Mouse (Mus musculus) spleen, adult 2 months (tissue): Measurements from ENCODE around the gene Slc35d3. TPM values are rescaled to one million over a fixed set of nuclear protein-coding genes. Genes with fewer than 3 reads are reported as not detected.

ENCODE experiments used
- DNase-seq, 2 experiments: peaks; one replicate each; pipeline versions ENCODE4 v3.0.0 to v3.0.0-alpha.2; 2012 to 2021; ENCODE audit warnings: low spot score in 2 of 2, low read depth in 1 of 2
- H3K27ac ChIP-seq: fragments of 200-500 bp; 2 replicates; pipeline ENCODE4 v1.5.1; 2012; ENCODE audit warnings: low read length, inconsistent platforms; ENCODE audit not compliant: insufficient read depth
- H3K27me3 ChIP-seq: fragments of 200-500 bp; 2 replicates; pipeline ENCODE4 v1.6.1; 2012; ENCODE audit warnings: mild to moderate bottlenecking, moderate library complexity, low read length, inconsistent platforms; ENCODE audit not compliant: control insufficient read depth, insufficient read depth
- H3K36me3 ChIP-seq: fragments of 200-500 bp; 2 replicates; pipeline ENCODE4 v1.6.1; 2012; ENCODE audit warnings: mild to moderate bottlenecking, low read length, inconsistent platforms; ENCODE audit not compliant: control insufficient read depth, insufficient read depth
- H3K4me1 ChIP-seq: fragments of 200-500 bp; 2 replicates; pipeline ENCODE4 v1.6.1; 2011; ENCODE audit warnings: inconsistent platforms; ENCODE audit not compliant: control insufficient read depth, insufficient read depth, insufficient read length
- H3K4me3 ChIP-seq: fragments of 200-500 bp; 2 replicates; pipeline ENCODE4 v1.5.1; 2011; ENCODE audit warnings: mild to moderate bottlenecking, inconsistent platforms; ENCODE audit not compliant: insufficient read depth, insufficient read length; ENCODE audit errors: extremely low read depth
- CTCF ChIP-seq: fragments of 200-500 bp; IDR thresholded peaks from 2 replicates; pipeline ENCODE4 v1.5.1; 2011; ENCODE audit warnings: mild to moderate bottlenecking, inconsistent platforms; ENCODE audit not compliant: insufficient read depth, insufficient read length, insufficient replicate concordance; ENCODE audit errors: extremely low read depth
- POLR2A ChIP-seq: fragments of 200-500 bp; IDR thresholded peaks from 2 replicates; pipeline ENCODE4 v1.6.1; 2011; ENCODE audit warnings: low read depth, low read length, inconsistent platforms
- WGBS: fragments of 180-500 bp; shearing (Covaris S2); methylation state at CpG from one replicate; pipeline ENCODE4 v1.1.7; 2018; 5-methylcytosine and 5-hydroxymethylcytosine counted together
- polyA plus RNA-seq: library from polyadenylated mRNA; depleted of rRNA; stranded (reverse); fragments of >200 nt; gene quantifications from 2 replicates; pipeline ENCODE4 v1.2.3, GENCODE M21; 2012; rRNA removed

Gene Slc35d3
- polyA plus RNA-seq: 2.8 and 3.5 TPM in 2 replicates

- peak in 1 of 2 experiments; percentile 38 for DNase-seq
- H3K36me3 ChIP-seq: no peaks in the 10 kb centered on the region
- TF ChIP-seq POLR2A: no peak
- no peak for TF ChIP-seq CTCF
- H3K27ac ChIP-seq: no peak within 1 kb of the TSS
- peaks cover 16% of the 10 kb centered on the region for H3K4me1 ChIP-seq
- peaks cover 23% of the 10 kb centered on the region for H3K27me3 ChIP-seq
- peak within 1 kb of the TSS; percentile 55; the same call in 1 of the 2 replicates for H3K4me3 ChIP-seq
- under 1% methylated on average over 71 of the region's 72 CpGs for WGBS
Observed at GRCm38 (mm10) chr10:19850998-19851691, at the start of gene Slc35d3. Gene Slc35d3, minus strand, starts transcription at chr10:19851459.

GRCm38 (mm10) chr10:19900191-19900590 lies 48.9 kb upstream of the Slc35d3 start:
- H3K36me3 ChIP-seq: peaks cover 10% of the 10 kb centered on the region
- H3K27ac ChIP-seq: no peak overlapping the region
- no peaks in the 10 kb centered on the region for H3K4me1 ChIP-seq
- TF ChIP-seq POLR2A (no peak), CTCF (no peak)
- WGBS: 81% methylated on average over 2 of the region's 2 CpGs
- DNase-seq: no peak
- no peaks in the 10 kb centered on the region for H3K27me3 ChIP-seq
- H3K4me3 ChIP-seq: no peak overlapping the region

- WGBS: 18% methylated on average over 4 of the region's 4 CpGs
- Histone ChIP-seq H3K4me1 (no peaks in the 10 kb centered on the region), H3K36me3 (peaks cover 11% of the 10 kb centered on the region; the same call in 1 of the 2 replicates), H3K4me3 (no peak overlapping the region), H3K27ac (no peak overlapping the region), H3K27me3 (no peaks in the 10 kb centered on the region)
- peak; percentile 30 to 33 for DNase-seq
- peak; percentile 34; the same call in 1 of the 2 replicates for TF ChIP-seq CTCF
- TF ChIP-seq POLR2A: no peak
Observed at GRCm38 (mm10) chr10:19893976-19894375, 42.7 kb upstream of the Slc35d3 start.

GRCm38 (mm10) chr10:19893146-19893545 lies 41.9 kb upstream of the Slc35d3 start:
- Histone ChIP-seq H3K4me1 (no peaks in the 10 kb centered on the region), H3K27ac (no peak overlapping the region), H3K36me3 (peaks cover 8% of the 10 kb centered on the region; the same call in 1 of the 2 replicates), H3K27me3 (no peaks in the 10 kb centered on the region), H3K4me3 (no peak overlapping the region)
- 85% methylated on average over 6 of the region's 6 CpGs for WGBS
- TF ChIP-seq CTCF: no peak
- TF ChIP-seq POLR2A: no peak
- no peak for DNase-seq

GRCm38 (mm10) chr10:19891686-19892085 lies 40.4 kb upstream of the Slc35d3 start:
- WGBS: 37% methylated on average over 3 of the region's 3 CpGs
- Histone ChIP-seq H3K4me3 (no peak overlapping the region), H3K27ac (no peak overlapping the region), H3K27me3 (no peaks in the 10 kb centered on the region), H3K4me1 (no peaks in the 10 kb centered on the region), H3K36me3 (peaks cover 9% of the 10 kb centered on the region; the same call in 1 of the 2 replicates)
- TF ChIP-seq CTCF: no peak
- TF ChIP-seq POLR2A: no peak
- no peak for DNase-seq

GRCm38 (mm10) chr10:19889908-19890307 lies 38.6 kb upstream of the Slc35d3 start:
- 46% methylated on average over 3 of the region's 3 CpGs for WGBS
- no peak overlapping the region for H3K4me3 ChIP-seq
- no peaks in the 10 kb centered on the region for H3K27me3 ChIP-seq
- TF ChIP-seq CTCF (no peak), POLR2A (no peak)
- no peaks in the 10 kb centered on the region for H3K4me1 ChIP-seq
- peaks cover 10% of the 10 kb centered on the region for H3K36me3 ChIP-seq
- DNase-seq: no peak
- no peak overlapping the region for H3K27ac ChIP-seq

- no peak for TF ChIP-seq POLR2A
- TF ChIP-seq CTCF: no peak
- no peaks in the 10 kb centered on the region for H3K4me1 ChIP-seq
- H3K4me3 ChIP-seq: no peak overlapping the region
- H3K27me3 ChIP-seq: no peaks in the 10 kb centered on the region
- WGBS: 46% methylated on average over 3 of the region's 3 CpGs
- peaks cover 9% of the 10 kb centered on the region for H3K36me3 ChIP-seq
- no peak for DNase-seq
- H3K27ac ChIP-seq: no peak overlapping the region
Observed at GRCm38 (mm10) chr10:19886249-19886648, 35.0 kb upstream of the Slc35d3 start.
